In genomic region chr12:35846905-35847610, GRCm38 (mm10) we compare ENCODE assay signal across 9 mouse cellular contexts.
DNase-seq lines count a peak whose midpoint lies in the region; ATAC-seq and TF ChIP-seq lines count a peak whose summit lies in the region.
"Had no signal": no experiment of that assay in that cellular context is flagged by ENCODE, and none has a peak within 500 bp of the region (broad histone marks: within the 10 kb centered on the region; RNA-seq: fewer than 3 reads in every experiment).

No protein-coding gene starts in this region.

- WGBS in heart, embryonic 11.5 days (ENCODE audit: insufficient replicate concordance), result 69% methylated on average over 5 of the region's 5 CpGs
- 29% methylated on average over 5 of the region's 5 CpGs for WGBS in forebrain, postnatal 0 days

- no peaks in the 10 kb centered on the region for H3K4me1 ChIP-seq in heart, embryonic 11.5 days (ENCODE audit: control insufficient read depth, insufficient read depth, low read length)
- no peaks in the 10 kb centered on the region for H3K4me1 ChIP-seq in forebrain, postnatal 0 days (ENCODE audit: insufficient read depth)

- no peak for ATAC-seq in heart, embryonic 11.5 days (replicated peaks; ENCODE audit: insufficient number of reproducible peaks, low FRiP score, low TSS enrichment)
- peak; percentile 78 for ATAC-seq in forebrain, postnatal 0 days

- H3K4me3 ChIP-seq in heart, embryonic 11.5 days (ENCODE audit: low read depth, low read length), result no peak overlapping the region
- H3K4me3 ChIP-seq in forebrain, postnatal 0 days (ENCODE audit: low read depth, low read length), result no peak overlapping the region

- no peak overlapping the region for H3K4me2 ChIP-seq in heart, embryonic 11.5 days
- no peak overlapping the region for H3K4me2 ChIP-seq in forebrain, postnatal 0 days (ENCODE audit: low read depth)

- H3K36me3 ChIP-seq in heart, embryonic 11.5 days (ENCODE audit: control insufficient read depth, insufficient read depth, low read length), result no peaks in the 10 kb centered on the region
- H3K36me3 ChIP-seq in forebrain, postnatal 0 days (ENCODE audit: insufficient read depth), result no peaks in the 10 kb centered on the region

- H3K9me3 ChIP-seq in heart, embryonic 11.5 days (replicated peaks; ENCODE audit: control insufficient read depth, low read length), result no peaks in the 10 kb centered on the region
- no peaks in the 10 kb centered on the region for H3K9me3 ChIP-seq in forebrain, postnatal 0 days (ENCODE audit: low read length)

- TF ChIP-seq CTCF in forebrain, postnatal 0 days (IDR thresholded peaks at IDR 0.05; ENCODE audit: low read depth), result no peak

- DNase-seq in heart, adult 18-20 months, result peak; percentile 58 to 75
- DNase-seq in 3134 (ENCODE audit: extremely low read depth, insufficient read length, low spot score), result peak; percentile 35
- peak; percentile 79 for DNase-seq in forebrain, postnatal 0 days
- DNase-seq in layer of hippocampus, adult 9-10 months (ENCODE audit: low spot score), result peak; percentile 21
- no peak for DNase-seq in adrenal gland, postnatal 25 days
- no peak for DNase-seq in embryo, embryonic 10 days (ENCODE audit: low spot score)
- DNase-seq in cerebellum, postnatal 4 days (ENCODE audit: low spot score in 2 of 2), result no peak
- DNase-seq: thymus, postnatal 14 days had no signal

- no peaks in the 10 kb centered on the region for H3K27me3 ChIP-seq in heart, embryonic 11.5 days (ENCODE audit: control insufficient read depth, insufficient read depth, low read length)
- no peaks in the 10 kb centered on the region for H3K27me3 ChIP-seq in forebrain, postnatal 0 days (ENCODE audit: insufficient read depth, low read length)

- H3K9ac ChIP-seq in heart, embryonic 11.5 days (ENCODE audit: low read depth, low read length), result no peak overlapping the region
- H3K9ac ChIP-seq in forebrain, postnatal 0 days, result no peak overlapping the region

- H3K27ac ChIP-seq in heart, embryonic 11.5 days (ENCODE audit: low read depth, low read length), result no peak overlapping the region
- no peak overlapping the region for H3K27ac ChIP-seq in forebrain, postnatal 0 days (ENCODE audit: low read depth, low read length)

Comparison
In these comparisons a context has a peak if more than half of its experiments do, and no peak if none do; other contexts are left out.
1. DNase-seq: peak in heart, adult 18-20 months (2 of 2), 3134 (single experiment), forebrain, postnatal 0 days (single experiment) and layer of hippocampus, adult 9-10 months (single experiment); none in adrenal gland, postnatal 25 days (single experiment), embryo, embryonic 10 days (single experiment) and cerebellum, postnatal 4 days (0 of 2).